Mouse (Mus musculus) forebrain, embryonic 12.5 days (tissue): ENCODE measurements at regions not wholly inside any gene's neighbourhood (a gene's known extent, or its start where the extent isn't known, plus 50 kb on each side); places are given as distances from the start of the nearest gene placed in this dataset.

ENCODE experiments used
- ATAC-seq: fragments of 200-750 bp; cut with Nextera tagmentation; 2 replicates; pipeline ENCODE4 v1.8.0; 2017; ENCODE audit warnings: moderate TSS enrichment; ENCODE audit not compliant: low FRiP score
- H3K27ac ChIP-seq: fragments of 300-500 bp; sonication (generic); 2 replicates; pipeline ENCODE4 v1.5.1; 2016; ENCODE audit warnings: mild to moderate bottlenecking
- H3K27me3 ChIP-seq: fragments of 300-500 bp; sonication (generic); 2 replicates; pipeline ENCODE4 v1.6.1; 2016; ENCODE audit warnings: mild to moderate bottlenecking
- H3K36me3 ChIP-seq: fragments of 300-500 bp; sonication (generic); replicated peaks from 2 replicates; pipeline ENCODE4 v1.6.1; 2016; ENCODE audit warnings: mild to moderate bottlenecking
- H3K4me1 ChIP-seq: fragments of 300-500 bp; sonication (generic); 2 replicates; pipeline ENCODE4 v1.6.1; 2016
- H3K4me2 ChIP-seq: fragments of 300-500 bp; sonication (generic); 2 replicates; pipeline ENCODE4 v1.6.1; 2016; ENCODE audit warnings: mild to moderate bottlenecking, moderate library complexity
- H3K4me3 ChIP-seq: fragments of 300-500 bp; sonication (generic); replicated peaks from 2 replicates; pipeline ENCODE4 v1.5.1; 2016; ENCODE audit warnings: mild to moderate bottlenecking
- H3K9ac ChIP-seq: fragments of 300-500 bp; sonication (generic); 2 replicates; pipeline ENCODE4 v1.6.1; 2016; ENCODE audit warnings: mild to moderate bottlenecking
- H3K9me3 ChIP-seq: fragments of 300-500 bp; sonication (generic); 2 replicates; pipeline ENCODE4 v1.6.1; 2016
- WGBS: fragments of 180-500 bp; shearing (Covaris S2); methylation state at CpG from one replicate; pipeline ENCODE4 v1.1.7; 2016; 5-methylcytosine and 5-hydroxymethylcytosine counted together

GRCm38 (mm10) chr5:77871403-77871802, 463.6 kb upstream of the Igfbp7 start:
- no peaks in the 10 kb centered on the region for H3K36me3 ChIP-seq
- no peaks in the 10 kb centered on the region for H3K4me1 ChIP-seq
- H3K9ac ChIP-seq = no peak overlapping the region
- H3K4me3 ChIP-seq = no peak overlapping the region
- no peaks in the 10 kb centered on the region for H3K27me3 ChIP-seq
- 89% methylated on average over 5 of the region's 5 CpGs for WGBS
- no peak for ATAC-seq
- no peak overlapping the region for H3K4me2 ChIP-seq
- H3K9me3 ChIP-seq = no peaks in the 10 kb centered on the region
- no peak overlapping the region for H3K27ac ChIP-seq

GRCm38 (mm10) chr5:77865342-77865741, 457.5 kb upstream of the Igfbp7 start:
- WGBS = 62% methylated on average over 7 of the region's 7 CpGs
- ATAC-seq = no peak
- Histone ChIP-seq H3K27ac (no peak overlapping the region), H3K9ac (no peak overlapping the region), H3K4me2 (no peak overlapping the region), H3K4me1 (no peaks in the 10 kb centered on the region), H3K27me3 (no peaks in the 10 kb centered on the region), H3K9me3 (no peaks in the 10 kb centered on the region), H3K4me3 (no peak overlapping the region), H3K36me3 (no peaks in the 10 kb centered on the region)

GRCm38 (mm10) chr5:77855191-77855590, 447.4 kb upstream of the Igfbp7 start:
- Histone ChIP-seq H3K27me3 (no peaks in the 10 kb centered on the region), H3K4me2 (no peak overlapping the region), H3K27ac (no peak overlapping the region), H3K9ac (no peak overlapping the region), H3K4me3 (no peak overlapping the region), H3K36me3 (no peaks in the 10 kb centered on the region), H3K4me1 (no peaks in the 10 kb centered on the region), H3K9me3 (no peaks in the 10 kb centered on the region)
- WGBS = 91% methylated on average over 6 of the region's 6 CpGs
- no peak for ATAC-seq

- H3K9me3 ChIP-seq = no peaks in the 10 kb centered on the region
- WGBS = 60% methylated on average over 12 of the region's 12 CpGs
- ATAC-seq = no peak
- no peak overlapping the region for H3K9ac ChIP-seq
- H3K36me3 ChIP-seq = no peaks in the 10 kb centered on the region
- H3K4me3 ChIP-seq = no peak overlapping the region
- H3K27ac ChIP-seq = no peak overlapping the region
- H3K4me2 ChIP-seq = no peak overlapping the region
- H3K4me1 ChIP-seq = no peaks in the 10 kb centered on the region
- no peaks in the 10 kb centered on the region for H3K27me3 ChIP-seq
Observed at GRCm38 (mm10) chr5:77853999-77854784, 446.4 kb upstream of the Igfbp7 start.

GRCm38 (mm10) chr5:77851645-77852044, 443.8 kb upstream of the Igfbp7 start:
- 95% methylated on average over 3 of the region's 3 CpGs for WGBS

GRCm38 (mm10) chr5:77838186-77839097, 430.6 kb upstream of the Igfbp7 start:
- H3K4me2 ChIP-seq = 0 out of 2 replicates have a peak overlapping the region, but pooled peaks have one; percentile 1
- 31% methylated on average over 5 of the region's 5 CpGs for WGBS
- H3K27me3 ChIP-seq = no peaks in the 10 kb centered on the region
- H3K4me3 ChIP-seq = no peak overlapping the region
- ATAC-seq = peak; percentile 55
- peak overlapping the region; percentile 47; the same call in 1 of the 2 replicates for H3K27ac ChIP-seq
- H3K9ac ChIP-seq = no peak overlapping the region
- peaks cover 13% of the 10 kb centered on the region for H3K4me1 ChIP-seq
- no peaks in the 10 kb centered on the region for H3K36me3 ChIP-seq
- H3K9me3 ChIP-seq = no peaks in the 10 kb centered on the region

More at GRCm38 (mm10) chr5:77851645-77852044, 443.8 kb upstream of the Igfbp7 start:
- H3K9ac ChIP-seq = no peak overlapping the region
- no peak overlapping the region for H3K4me3 ChIP-seq
- no peaks in the 10 kb centered on the region for H3K4me1 ChIP-seq
- no peak overlapping the region for H3K4me2 ChIP-seq
- H3K27ac ChIP-seq = no peak overlapping the region
- H3K9me3 ChIP-seq = no peaks in the 10 kb centered on the region
- H3K36me3 ChIP-seq = no peaks in the 10 kb centered on the region
- no peaks in the 10 kb centered on the region for H3K27me3 ChIP-seq
- ATAC-seq = no peak

- WGBS = 23% methylated on average over 2 of the region's 2 CpGs
- Histone ChIP-seq H3K9me3 (peaks cover 4% of the 10 kb centered on the region; the same call in 1 of the 2 replicates), H3K36me3 (no peaks in the 10 kb centered on the region), H3K9ac (no peak overlapping the region), H3K4me3 (no peak overlapping the region), H3K27me3 (no peaks in the 10 kb centered on the region), H3K27ac (no peak overlapping the region), H3K4me2 (no peak overlapping the region), H3K4me1 (no peaks in the 10 kb centered on the region)
- no peak for ATAC-seq
Observed at GRCm38 (mm10) chr5:77827971-77828370, 420.1 kb upstream of the Igfbp7 start.

GRCm38 (mm10) chr5:77826063-77826462, 418.2 kb upstream of the Igfbp7 start:
- no peak for ATAC-seq
- no peak overlapping the region for H3K4me3 ChIP-seq
- WGBS = 95% methylated on average over 4 of the region's 4 CpGs

GRCm38 (mm10) chr5:77816759-77817280, 409.0 kb upstream of the Igfbp7 start:
- WGBS = 34% methylated on average over 7 of the region's 7 CpGs
- Histone ChIP-seq H3K4me3 (no peak overlapping the region), H3K27me3 (no peaks in the 10 kb centered on the region), H3K27ac (no peak overlapping the region), H3K9me3 (no peaks in the 10 kb centered on the region), H3K36me3 (no peaks in the 10 kb centered on the region), H3K9ac (no peak overlapping the region), H3K4me2 (no peak overlapping the region), H3K4me1 (no peaks in the 10 kb centered on the region)
- peak; percentile 61; the same call in 1 of the 2 replicates for ATAC-seq

More at GRCm38 (mm10) chr5:77826063-77826462, 418.2 kb upstream of the Igfbp7 start:
- no peak overlapping the region for H3K4me2 ChIP-seq
- no peak overlapping the region for H3K27ac ChIP-seq
- H3K36me3 ChIP-seq = no peaks in the 10 kb centered on the region
- no peaks in the 10 kb centered on the region for H3K27me3 ChIP-seq
- H3K9me3 ChIP-seq = peaks cover 4% of the 10 kb centered on the region; the same call in 1 of the 2 replicates
- no peaks in the 10 kb centered on the region for H3K4me1 ChIP-seq
- H3K9ac ChIP-seq = no peak overlapping the region

GRCm38 (mm10) chr5:77809844-77810243, 402.0 kb upstream of the Igfbp7 start:
- Histone ChIP-seq H3K4me2 (no peak overlapping the region), H3K4me1 (peaks cover 11% of the 10 kb centered on the region), H3K36me3 (no peaks in the 10 kb centered on the region), H3K4me3 (no peak overlapping the region), H3K27ac (no peak overlapping the region), H3K9ac (no peak overlapping the region), H3K27me3 (no peaks in the 10 kb centered on the region), H3K9me3 (no peaks in the 10 kb centered on the region)
- WGBS = 81% methylated on average over 6 of the region's 6 CpGs
- ATAC-seq = no peak

- H3K4me1 ChIP-seq = peaks cover 11% of the 10 kb centered on the region
- no peaks in the 10 kb centered on the region for H3K27me3 ChIP-seq
- no peak overlapping the region for H3K4me2 ChIP-seq
- peak; percentile 34; the same call in 1 of the 2 replicates for ATAC-seq
- H3K9ac ChIP-seq = no peak overlapping the region
- H3K9me3 ChIP-seq = no peaks in the 10 kb centered on the region
- no peaks in the 10 kb centered on the region for H3K36me3 ChIP-seq
- WGBS = 35% methylated on average over 3 of the region's 3 CpGs
- no peak overlapping the region for H3K4me3 ChIP-seq
- no peak overlapping the region for H3K27ac ChIP-seq
Observed at GRCm38 (mm10) chr5:77807726-77808125, 399.9 kb upstream of the Igfbp7 start.
